Mouse (Mus musculus) limb, embryonic 11.5 days (tissue): ENCODE measurements around the gene Map1lc3b. TPM values are rescaled to one million over a fixed set of nuclear protein-coding genes. Genes with fewer than 3 reads are reported as not detected.

Source experiments
- ATAC-seq: fragments of 200-750 bp; cut with Nextera tagmentation; 2 replicates; pipeline ENCODE4 v1.8.0; 2017; ENCODE audit warnings: low read depth; ENCODE audit not compliant: insufficient number of reproducible peaks, low FRiP score, low TSS enrichment
- DNase-seq: peaks from one replicate; pipeline ENCODE4 v3.0.0-alpha.2; 2015; ENCODE audit warnings: low spot score
- H3K27ac ChIP-seq: fragments of 300-500 bp; sonication (generic); replicated peaks from 2 replicates; pipeline ENCODE4 v1.5.1; 2014; ENCODE audit warnings: low read depth, mild to moderate bottlenecking, low read length
- H3K27me3 ChIP-seq: fragments of 300-500 bp; sonication (generic); 2 replicates; pipeline ENCODE4 v1.6.1; 2014; ENCODE audit warnings: mild to moderate bottlenecking, low read length, mixed read lengths; ENCODE audit not compliant: control insufficient read depth, insufficient read depth
- H3K36me3 ChIP-seq: fragments of 300-500 bp; sonication (generic); 2 replicates; pipeline ENCODE4 v1.6.1; 2014; ENCODE audit warnings: mild to moderate bottlenecking, low read length, moderate library complexity, mixed read lengths; ENCODE audit not compliant: control insufficient read depth, insufficient read depth
- H3K4me1 ChIP-seq: fragments of 300-500 bp; sonication (generic); 2 replicates; pipeline ENCODE4 v1.6.1; 2014; ENCODE audit warnings: low read length, mixed read lengths; ENCODE audit not compliant: control insufficient read depth, insufficient read depth
- H3K4me2 ChIP-seq: fragments of 300-500 bp; sonication (generic); 2 replicates; pipeline ENCODE4 v1.6.1; 2014; ENCODE audit warnings: low read depth, mild to moderate bottlenecking, moderate library complexity; ENCODE audit not compliant: severe bottlenecking
- H3K4me3 ChIP-seq: fragments of 300-500 bp; sonication (generic); 2 replicates; pipeline ENCODE4 v1.5.1; 2014; ENCODE audit warnings: low read depth, low read length
- H3K9ac ChIP-seq: fragments of 300-500 bp; sonication (generic); 2 replicates; pipeline ENCODE4 v1.6.1; 2014; ENCODE audit warnings: mild to moderate bottlenecking, low read length
- H3K9me3 ChIP-seq: fragments of 300-500 bp; sonication (generic); 2 replicates; pipeline ENCODE4 v1.6.1; 2016; ENCODE audit warnings: low read length; ENCODE audit not compliant: control insufficient read depth
- WGBS: fragments of 180-500 bp; shearing (Covaris S2); extraction: QIAGEN DNeasy Blood & Tissue Kit; methylation state at CpG from one replicate; pipeline ENCODE4 v1.1.7; 2014; 5-methylcytosine and 5-hydroxymethylcytosine counted together
- polyA plus RNA-seq: library from polyadenylated mRNA; unstranded; fragments of >200 nt; fragmentation: Nextera tagmentation; extraction: Ambion mirVana; gene quantifications from 2 replicates; pipeline ENCODE4 v1.2.1, GENCODE M21; 2014

Map1lc3b gene
- polyA plus RNA-seq, 1 experiment from 2014 or later = 217 TPM

DNA sequence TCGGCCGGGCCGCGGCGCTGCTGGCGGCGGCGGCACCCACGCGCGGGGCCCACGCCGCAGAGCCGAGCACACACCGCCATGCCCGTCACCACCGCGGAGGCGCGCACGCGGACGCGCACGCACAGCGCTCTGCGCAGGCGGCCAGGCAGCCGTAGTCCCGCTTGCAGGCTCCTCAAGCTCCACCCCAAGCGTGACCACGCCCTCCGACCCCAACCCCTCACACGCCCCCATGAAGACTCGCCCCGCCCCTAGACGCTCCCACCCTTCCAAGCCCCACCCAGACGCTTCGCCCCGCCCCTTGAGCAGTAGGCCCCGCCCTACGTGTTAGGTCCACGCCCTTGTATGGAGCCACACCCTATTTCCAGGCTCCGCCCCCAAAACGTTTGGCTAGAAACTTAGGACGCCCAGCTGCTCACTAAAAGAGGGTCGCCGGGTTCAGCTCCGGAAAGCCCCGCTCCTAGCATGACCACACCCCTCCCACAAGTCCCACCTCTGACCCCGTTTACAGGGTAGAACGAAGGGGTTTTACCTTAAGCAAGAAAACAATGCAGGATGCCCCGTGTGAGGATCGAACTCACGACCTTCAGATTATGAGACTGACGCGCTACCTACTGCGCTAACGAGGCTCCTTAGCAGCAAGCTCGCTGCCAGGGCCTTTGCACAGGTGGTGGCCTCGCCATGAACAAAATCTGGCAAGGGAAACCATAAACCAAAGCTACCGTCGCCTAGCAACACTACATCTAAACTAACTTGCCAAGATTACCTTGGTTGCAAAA, 11.3 kb upstream of the Map1lc3b start, which contains the start of gene Fbxo31:
Fbxo31 (minus strand) TSS at position 131 of the 776 bp plus-strand sequence.
- Histone ChIP-seq H3K4me1 (peaks cover 14% of the 10 kb centered on the region), H3K9me3 (no peaks in the 10 kb centered on the region), H3K9ac (peak within 1 kb of the TSS; percentile 82), H3K4me2 (peak within 1 kb of the TSS; percentile 57), H3K4me3 (peak within 1 kb of the TSS; percentile 80), H3K36me3 (no peaks in the 10 kb centered on the region), H3K27ac (0 out of 2 replicates have a peak within 1 kb of the TSS, but pooled peaks have one; percentile 21), H3K27me3 (no peaks in the 10 kb centered on the region)
- under 1% methylated on average over 54 of the region's 63 CpGs for WGBS
- DNase-seq = peak; percentile 97
- ATAC-seq = peak; percentile 89

DNA sequence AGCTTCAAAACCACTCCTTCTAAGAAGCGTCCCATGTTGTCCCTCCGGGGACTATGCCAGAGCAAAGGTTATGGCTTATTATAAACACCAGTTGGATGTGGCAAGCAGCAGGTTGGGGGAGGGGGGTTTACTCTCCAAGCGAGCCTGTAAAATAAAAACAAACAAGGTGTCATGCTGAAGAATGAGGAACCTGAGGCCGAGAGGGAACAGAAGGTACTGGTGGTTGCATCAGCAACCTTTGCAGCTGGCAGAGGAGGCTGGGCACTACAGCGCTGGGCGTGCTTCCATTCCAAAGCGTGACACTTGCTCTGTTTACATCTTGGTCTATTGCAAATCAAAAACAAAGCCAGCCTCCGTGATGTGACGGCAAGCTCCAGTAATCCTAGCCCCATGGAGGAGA, 9.7 kb upstream of the Map1lc3b start:
- ATAC-seq (no peak), DNase-seq (no peak)
- H3K27ac ChIP-seq = no peak overlapping the region
- no peak overlapping the region for H3K4me3 ChIP-seq
- H3K36me3 ChIP-seq = no peaks in the 10 kb centered on the region
- no peaks in the 10 kb centered on the region for H3K27me3 ChIP-seq
- no peak overlapping the region for H3K9ac ChIP-seq
- no peaks in the 10 kb centered on the region for H3K9me3 ChIP-seq
- 12% methylated on average over 9 of the region's 9 CpGs for WGBS
- no peak overlapping the region for H3K4me2 ChIP-seq
- peaks cover 14% of the 10 kb centered on the region for H3K4me1 ChIP-seq

DNA sequence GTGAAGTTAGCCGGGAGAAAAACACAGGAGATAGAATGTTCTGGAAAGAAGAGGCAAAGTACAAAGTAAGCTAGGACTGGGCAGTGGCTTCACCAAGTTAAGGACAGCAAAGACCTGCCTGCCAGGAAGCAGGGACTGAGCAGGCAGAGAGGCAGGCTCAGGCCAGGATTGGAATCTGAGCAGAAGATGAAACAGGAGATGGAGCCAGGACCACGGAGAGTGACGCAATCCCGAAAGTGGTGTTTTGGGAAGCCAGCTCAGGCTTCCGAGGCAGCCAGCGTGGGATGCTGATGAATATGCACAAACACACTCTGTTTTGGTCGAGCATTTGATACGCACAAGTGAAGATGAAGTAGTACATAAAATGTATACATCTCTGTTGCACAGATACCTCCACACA, 6.5 kb upstream of the Map1lc3b start:
- H3K4me2 ChIP-seq = no peak overlapping the region
- H3K4me3 ChIP-seq = no peak overlapping the region
- no peak overlapping the region for H3K9ac ChIP-seq
- H3K36me3 ChIP-seq = no peaks in the 10 kb centered on the region
- H3K4me1 ChIP-seq = no peaks in the 10 kb centered on the region
- ATAC-seq (no peak), DNase-seq (no peak)
- H3K27me3 ChIP-seq = no peaks in the 10 kb centered on the region
- H3K27ac ChIP-seq = no peak overlapping the region
- WGBS = 59% methylated on average over 8 of the region's 8 CpGs
- no peaks in the 10 kb centered on the region for H3K9me3 ChIP-seq

DNA sequence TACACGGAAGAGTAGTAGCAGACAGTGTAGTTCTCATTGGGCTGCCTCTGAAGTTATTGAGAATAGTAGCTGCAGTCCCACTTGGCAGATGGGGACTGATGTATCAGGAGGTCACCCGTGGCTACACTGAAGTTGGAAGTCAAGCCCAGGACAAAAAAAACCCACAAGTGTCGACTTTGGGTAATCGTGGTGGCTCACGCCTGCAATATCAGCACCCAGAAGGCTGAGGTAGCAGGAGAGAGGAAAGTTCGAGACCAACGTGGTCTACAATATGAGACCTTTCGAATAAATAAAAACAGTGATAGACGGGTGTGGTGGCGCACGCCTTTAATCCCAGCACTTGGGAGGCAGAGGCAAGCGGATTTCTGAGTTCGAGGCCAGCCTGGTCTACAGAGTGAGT, 5.4 kb upstream of the Map1lc3b start:
- Histone ChIP-seq H3K27ac (no peak overlapping the region), H3K9me3 (no peaks in the 10 kb centered on the region), H3K36me3 (no peaks in the 10 kb centered on the region), H3K9ac (no peak overlapping the region), H3K27me3 (no peaks in the 10 kb centered on the region), H3K4me2 (peak overlapping the region; percentile 62), H3K4me3 (peak overlapping the region; percentile 55), H3K4me1 (peaks cover under 1% of the 10 kb centered on the region; the same call in 1 of the 2 replicates)
- ATAC-seq (no peak), DNase-seq (no peak)
- WGBS = 48% methylated on average over 12 of the region's 13 CpGs

DNA sequence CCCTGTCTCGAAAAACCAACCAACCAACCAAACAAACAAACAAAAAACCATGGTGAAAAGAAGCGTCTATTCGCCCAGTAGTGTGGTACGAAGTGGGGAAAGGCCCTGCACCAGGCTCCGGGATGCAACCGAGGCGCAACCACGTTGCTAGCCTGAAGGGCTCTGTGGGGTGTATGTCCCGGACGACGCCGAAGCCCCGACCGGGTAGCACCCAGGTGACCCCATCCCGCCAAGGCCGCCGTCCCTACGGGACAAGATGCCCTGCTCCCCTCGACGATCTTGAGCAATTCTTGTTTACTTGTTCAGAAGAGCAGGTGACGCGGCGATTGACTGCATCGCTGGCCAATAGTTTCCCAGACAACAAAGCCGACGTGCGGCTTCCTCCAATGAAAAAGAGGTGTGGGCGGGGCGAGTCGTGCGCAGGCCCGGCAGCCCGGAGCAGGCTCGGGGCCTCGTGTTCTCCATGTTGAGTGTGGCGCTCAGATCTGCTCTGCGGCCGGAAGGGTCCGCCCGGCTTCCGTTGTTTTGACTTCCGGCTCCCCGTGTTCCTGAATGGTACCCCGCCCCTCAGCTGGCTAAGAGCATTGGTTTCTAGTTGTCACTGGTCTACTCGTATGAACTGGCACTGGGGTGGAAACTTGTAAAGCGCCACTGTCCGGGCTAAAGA, 4.9 kb upstream of the Map1lc3b start:
- WGBS = 1% methylated on average over 47 of the region's 47 CpGs

DNA sequence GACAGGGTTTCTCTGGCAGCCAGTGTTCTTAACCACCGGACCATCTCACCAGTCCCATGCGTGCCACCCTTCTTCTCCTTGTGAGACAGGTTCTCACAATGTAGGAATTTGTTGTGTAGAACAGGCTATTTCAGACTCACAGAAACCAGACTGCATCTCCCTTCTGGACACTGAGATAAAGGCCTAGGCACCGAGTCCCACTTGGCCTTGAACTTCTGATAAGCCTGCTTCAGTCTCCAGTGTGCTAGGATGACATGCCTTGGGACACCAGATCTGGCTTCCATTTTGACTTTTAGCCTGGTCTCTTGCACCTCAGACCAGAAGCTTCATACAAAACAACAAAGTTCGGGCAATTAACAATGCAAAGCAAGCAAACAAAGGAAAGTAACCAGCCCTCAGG, 1.4 kb upstream of the Map1lc3b start:
- peaks cover 13% of the 10 kb centered on the region for H3K4me1 ChIP-seq
- H3K9ac ChIP-seq = no peak overlapping the region
- no peak overlapping the region for H3K27ac ChIP-seq
- WGBS = 88% methylated on average over 4 of the region's 4 CpGs
- H3K4me2 ChIP-seq = no peak overlapping the region
- DNase-seq (no peak), ATAC-seq (no peak)
- no peaks in the 10 kb centered on the region for H3K9me3 ChIP-seq
- no peak overlapping the region for H3K4me3 ChIP-seq
- no peaks in the 10 kb centered on the region for H3K27me3 ChIP-seq
- no peaks in the 10 kb centered on the region; the same call in 1 of the 2 replicates for H3K36me3 ChIP-seq

More for the DNA sequence above, 4.9 kb upstream of the Map1lc3b start:
- no peaks in the 10 kb centered on the region for H3K27me3 ChIP-seq
- H3K4me3 ChIP-seq = peak overlapping the region; percentile 55
- no peak overlapping the region for H3K27ac ChIP-seq
- no peaks in the 10 kb centered on the region for H3K9me3 ChIP-seq
- H3K4me1 ChIP-seq = peaks cover 3% of the 10 kb centered on the region; the same call in 1 of the 2 replicates
- no peaks in the 10 kb centered on the region for H3K36me3 ChIP-seq
- peak; percentile 91 for ATAC-seq
- peak; percentile 99 for DNase-seq
- peak overlapping the region; percentile 68 for H3K9ac ChIP-seq
- peak overlapping the region; percentile 62 for H3K4me2 ChIP-seq

DNA sequence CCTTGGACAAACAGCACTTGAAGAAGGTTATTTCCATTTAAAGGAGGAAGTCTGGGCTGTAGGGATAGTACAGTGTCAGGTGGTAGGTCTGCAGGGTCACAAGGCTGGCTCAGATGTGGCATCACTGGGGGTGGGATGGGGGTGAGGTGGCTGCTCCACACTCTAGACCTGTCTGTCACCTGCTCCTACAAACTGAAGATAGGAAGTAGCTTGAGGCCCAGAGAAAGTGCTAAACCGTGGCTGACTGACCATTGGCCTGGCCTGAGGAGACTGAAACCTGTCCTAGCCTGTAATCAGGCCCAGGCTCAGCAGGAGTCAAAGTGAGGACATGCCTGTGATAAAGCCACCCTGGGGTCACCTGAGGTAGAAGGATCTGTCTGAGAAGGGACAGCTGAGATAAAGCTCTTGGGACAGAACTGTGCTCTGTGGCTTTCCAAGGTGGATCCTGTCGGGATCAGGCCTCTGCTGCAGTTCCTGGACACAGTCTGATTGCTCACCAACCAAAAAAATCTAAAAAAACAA, 895 bp upstream of the Map1lc3b start:
- H3K4me1 ChIP-seq = peaks cover 13% of the 10 kb centered on the region
- H3K36me3 ChIP-seq = peaks cover 2% of the 10 kb centered on the region; the same call in 1 of the 2 replicates
- 46% methylated on average over 2 of the region's 2 CpGs for WGBS
- peak overlapping the region; percentile 22; the same call in 1 of the 2 replicates for H3K9ac ChIP-seq
- H3K27me3 ChIP-seq = no peaks in the 10 kb centered on the region
- H3K27ac ChIP-seq = no peak overlapping the region
- no peak for DNase-seq
- no peaks in the 10 kb centered on the region for H3K9me3 ChIP-seq
- H3K4me3 ChIP-seq = no peak overlapping the region
- H3K4me2 ChIP-seq = no peak overlapping the region
- ATAC-seq = no peak
